ENCODE assay signal across 8 mouse cellular contexts in genomic region chr10:80387522-80387959, GRCm38 (mm10). TPM values are rescaled to one million over a fixed set of nuclear protein-coding genes. Genes with fewer than 3 reads are reported as not detected.
A peak's percentile ranks its signal among the peaks of the same experiment; 100 is the strongest.
DNase-seq lines count a peak whose midpoint lies in the region; ATAC-seq and TF ChIP-seq lines count a peak whose summit lies in the region.

Mex3d (minus strand) TSS chr10:80387659.

- H3K4me3 ChIP-seq in G1E (ENCODE audit: low read depth, low read length), result peak within 1 kb of the TSS; percentile 76
- H3K4me3 ChIP-seq in cerebellum, adult 2 months (replicated peaks; ENCODE audit: insufficient read depth, low read depth, low read length), result peak within 1 kb of the TSS; percentile 84
- peak within 1 kb of the TSS; percentile 99 for H3K4me3 ChIP-seq in hindbrain, embryonic 12.5 days

- peak; percentile 77 for DNase-seq in G1E (ENCODE audit: low spot score)
- peak; percentile 85 to 88 for DNase-seq in cerebellum, adult 2 months
- peak; percentile 84 for DNase-seq in forelimb bud, embryonic 11.5 days (ENCODE audit: low read depth, low spot score)
- peak; percentile 84 to 85 for DNase-seq in layer of hippocampus, postnatal 36 days
- DNase-seq in lung, postnatal 25 days (ENCODE audit: low spot score), result peak; percentile 84
- DNase-seq in retina, embryonic 14.5 days (ENCODE audit: low spot score), result peak; percentile 91
- DNase-seq in thymus, postnatal 36 days, result peak; percentile 90

- peaks cover 68% of the 10 kb centered on the region for H3K36me3 ChIP-seq in G1E (replicated peaks)
- H3K36me3 ChIP-seq in hindbrain, embryonic 12.5 days, result peaks cover 48% of the 10 kb centered on the region

- peak; percentile 22; the same call in 1 of the 2 replicates for ATAC-seq in G1E (ENCODE audit: extremely low read depth, insufficient number of reproducible peaks, low FRiP score, poor library complexity, severe bottlenecking)
- peak; percentile 23 for ATAC-seq in hindbrain, embryonic 12.5 days (ENCODE audit: low FRiP score)

- peak; percentile 22; the same call in 1 of the 2 replicates for TF ChIP-seq POLR2A in cerebellum, adult 2 months (IDR thresholded peaks at IDR 0.05; ENCODE audit: borderline replicate concordance, insufficient read depth, low read length)

- peak within 1 kb of the TSS; percentile 91 for H3K4me2 ChIP-seq in hindbrain, embryonic 12.5 days (replicated peaks)

- peaks cover 6% of the 10 kb centered on the region; the same call in 1 of the 2 replicates for H3K27me3 ChIP-seq in G1E (ENCODE audit: insufficient read depth, low read length)
- no peaks in the 10 kb centered on the region for H3K27me3 ChIP-seq in cerebellum, adult 2 months (ENCODE audit: control insufficient read depth, insufficient read depth, low read length)
- H3K27me3 ChIP-seq in hindbrain, embryonic 12.5 days, result no peaks in the 10 kb centered on the region

- TF ChIP-seq CTCF in G1E (IDR thresholded peaks at IDR 0.05; ENCODE audit: low read depth, low read length), result no peak
- TF ChIP-seq CTCF in cerebellum, adult 2 months (IDR thresholded peaks at IDR 0.05; ENCODE audit: borderline replicate concordance, insufficient read depth, low read depth, low read length), result no peak

- peak within 1 kb of the TSS; percentile 63 for H3K27ac ChIP-seq in cerebellum, adult 2 months (ENCODE audit: insufficient read depth, low read length)
- H3K27ac ChIP-seq in hindbrain, embryonic 12.5 days, result peak within 1 kb of the TSS; percentile 98

- H3K9me3 ChIP-seq in G1E (replicated peaks), result no peaks in the 10 kb centered on the region
- no peaks in the 10 kb centered on the region for H3K9me3 ChIP-seq in hindbrain, embryonic 12.5 days (replicated peaks)

- WGBS in cerebellum, adult 2 months, result 2% methylated on average over 43 of the region's 61 CpGs
- 0% methylated on average over 15 of the region's 61 CpGs for WGBS in hindbrain, embryonic 12.5 days

- peaks cover 80% of the 10 kb centered on the region for H3K4me1 ChIP-seq in G1E (ENCODE audit: insufficient read depth, low read depth, low read length)
- peaks cover 24% of the 10 kb centered on the region for H3K4me1 ChIP-seq in cerebellum, adult 2 months (ENCODE audit: control insufficient read depth, insufficient read depth, low read length)
- peaks cover 37% of the 10 kb centered on the region for H3K4me1 ChIP-seq in hindbrain, embryonic 12.5 days

- peak within 1 kb of the TSS; percentile 100 for H3K9ac ChIP-seq in hindbrain, embryonic 12.5 days

RNA-seq across cellular contexts. Expression of gene Mex3d, which starts in this region (rescaled TPM):
- total RNA-seq in G1E (2014; fragmentation: Nextera tagmentation) (7.7 and 11.4 TPM in 2 replicates), G1E (2017) (8.7 and 10.9 TPM in 2 replicates)
- 35.3 and 41.9 TPM in 2 replicates for polyA plus RNA-seq in G1E (2012)
- 16.1 and 16.2 TPM in 2 replicates for polyA plus RNA-seq in cerebellum, adult 2 months (2012; rRNA removed)
- 21.4 and 24.8 TPM in 2 replicates for polyA plus RNA-seq in hindbrain, embryonic 12.5 days (2016; fragmentation: Nextera tagmentation; extraction: Ambion mirVana)
- total RNA-seq in layer of hippocampus, postnatal 36 days (2021), result 10 to 100 TPM; 18.2 to 18.4 TPM

Comparison
In these comparisons a context has a peak if more than half of its experiments do, and no peak if none do; other contexts are left out.
1. Peak in every context shown above with its lines: DNase-seq, ATAC-seq, H3K4me3 ChIP-seq and H3K27ac ChIP-seq.